Mouse (Mus musculus) forebrain, postnatal 0 days (tissue): Measurements from ENCODE around the gene Psmb7. TPM values are rescaled to one million over a fixed set of nuclear protein-coding genes. Genes with fewer than 3 reads are reported as not detected.

Experiments used
- ATAC-seq: fragments of 200-750 bp; cut with Nextera tagmentation; 2 replicates; pipeline ENCODE4 v1.8.0; 2017; ENCODE audit warnings: mild to moderate bottlenecking, moderate library complexity
- DNase-seq: peaks from one replicate; pipeline ENCODE4 v3.0.0-alpha.2; 2015
- H3K27ac ChIP-seq: fragments of 300-500 bp; sonication (generic); 2 replicates; pipeline ENCODE4 v1.5.1; 2014; ENCODE audit warnings: low read depth, mild to moderate bottlenecking, antibody characterized with exemption, low read length, moderate library complexity, mixed read lengths
- H3K27me3 ChIP-seq: fragments of 300-500 bp; sonication (generic); 2 replicates; pipeline ENCODE4 v1.6.1; 2014; ENCODE audit warnings: mild to moderate bottlenecking, low read length, mixed read lengths; ENCODE audit not compliant: insufficient read depth
- H3K36me3 ChIP-seq: fragments of 300-500 bp; sonication (generic); 2 replicates; pipeline ENCODE4 v1.6.1; 2014; ENCODE audit warnings: mild to moderate bottlenecking, moderate library complexity; ENCODE audit not compliant: insufficient read depth
- H3K4me1 ChIP-seq: fragments of 300-500 bp; sonication (generic); 2 replicates; pipeline ENCODE4 v1.6.1; 2014; ENCODE audit warnings: antibody characterized with exemption; ENCODE audit not compliant: insufficient read depth
- H3K4me2 ChIP-seq: fragments of 300-500 bp; sonication (generic); 2 replicates; pipeline ENCODE4 v1.6.1; 2014; ENCODE audit warnings: low read depth, mild to moderate bottlenecking, moderate library complexity
- H3K4me3 ChIP-seq: fragments of 300-500 bp; sonication (generic); 2 replicates; pipeline ENCODE4 v1.5.1; 2014; ENCODE audit warnings: low read depth, low read length, mixed read lengths
- H3K9ac ChIP-seq: fragments of 300-500 bp; sonication (generic); 2 replicates; pipeline ENCODE4 v1.6.1; 2014; ENCODE audit warnings: mild to moderate bottlenecking
- H3K9me3 ChIP-seq: fragments of 300-500 bp; sonication (generic); 2 replicates; pipeline ENCODE4 v1.6.1; 2016; ENCODE audit warnings: low read length
- CTCF ChIP-seq: sonication (generic); IDR thresholded peaks from 2 replicates; pipeline ENCODE4 v1.5.1; 2016; ENCODE audit warnings: antibody characterized with exemption, control low read depth, low read depth
- WGBS: fragments of 180-500 bp; shearing (Covaris S2); extraction: QIAGEN DNeasy Blood & Tissue Kit; methylation state at CpG from one replicate; pipeline ENCODE4 v1.1.7; 2014; 5-methylcytosine and 5-hydroxymethylcytosine counted together
- polyA plus RNA-seq: library from polyadenylated mRNA; unstranded; fragments of >200 nt; fragmentation: Nextera tagmentation; extraction: Ambion mirVana; gene quantifications from 2 replicates; pipeline ENCODE4 v1.2.1, GENCODE M21; 2015
- total RNA-seq: library from RNA; depleted of rRNA; stranded (reverse); fragments of >200 nt; gene quantifications from 2 replicates; pipeline ENCODE4 v1.2.3, GENCODE M21; 2014

Gene Psmb7
- total and polyA plus RNA-seq, 2 experiments from 2014 or later: 276 to 292 TPM

GRCm38 (mm10) chr2:38597896-38598295 lies 46.0 kb downstream of the Psmb7 start:
- Histone ChIP-seq H3K27me3 (no peaks in the 10 kb centered on the region), H3K36me3 (no peaks in the 10 kb centered on the region), H3K4me1 (no peaks in the 10 kb centered on the region), H3K4me2 (no peak overlapping the region), H3K9ac (no peak overlapping the region), H3K4me3 (no peak overlapping the region), H3K9me3 (no peaks in the 10 kb centered on the region), H3K27ac (no peak overlapping the region)
- ATAC-seq (no peak), DNase-seq (no peak)
- 100% methylated on average over 1 of the region's 1 CpGs for WGBS
- TF ChIP-seq CTCF: peak; percentile 34

GRCm38 (mm10) chr2:38594874-38595273 lies 49.0 kb downstream of the Psmb7 start:
- no peaks in the 10 kb centered on the region for H3K27me3 ChIP-seq
- DNase-seq (no peak), ATAC-seq (no peak)
- H3K27ac ChIP-seq: no peak overlapping the region
- no peak overlapping the region for H3K9ac ChIP-seq
- no peak for TF ChIP-seq CTCF
- H3K36me3 ChIP-seq: peaks cover 5% of the 10 kb centered on the region; the same call in 1 of the 2 replicates
- 51% methylated on average over 7 of the region's 7 CpGs for WGBS
- H3K4me2 ChIP-seq: no peak overlapping the region
- no peaks in the 10 kb centered on the region for H3K9me3 ChIP-seq
- H3K4me3 ChIP-seq: no peak overlapping the region
- H3K4me1 ChIP-seq: no peaks in the 10 kb centered on the region

GRCm38 (mm10) chr2:38591751-38592459 lies 52.0 kb downstream of the Psmb7 start:
- TF ChIP-seq CTCF: peak; percentile 81
- peaks cover 6% of the 10 kb centered on the region; the same call in 1 of the 2 replicates for H3K36me3 ChIP-seq
- no peaks in the 10 kb centered on the region for H3K27me3 ChIP-seq
- H3K4me2 ChIP-seq: no peak overlapping the region
- H3K27ac ChIP-seq: no peak overlapping the region
- no peaks in the 10 kb centered on the region for H3K9me3 ChIP-seq
- H3K4me1 ChIP-seq: no peaks in the 10 kb centered on the region
- WGBS: 33% methylated on average over 6 of the region's 6 CpGs
- ATAC-seq (peak; percentile 94), DNase-seq (peak; percentile 77)
- no peak overlapping the region for H3K4me3 ChIP-seq
- H3K9ac ChIP-seq: no peak overlapping the region

GRCm38 (mm10) chr2:38586733-38587132 lies 57.2 kb downstream of the Psmb7 start:
- no peak for DNase-seq
- 68% methylated on average over 6 of the region's 6 CpGs for WGBS
- no peak for ATAC-seq
- Histone ChIP-seq H3K9me3 (no peaks in the 10 kb centered on the region), H3K9ac (no peak overlapping the region), H3K4me3 (no peak overlapping the region), H3K27ac (no peak overlapping the region), H3K4me1 (peaks cover 10% of the 10 kb centered on the region), H3K36me3 (peaks cover 17% of the 10 kb centered on the region; the same call in 1 of the 2 replicates), H3K4me2 (no peak overlapping the region), H3K27me3 (no peaks in the 10 kb centered on the region)
- no peak for TF ChIP-seq CTCF

- ATAC-seq (0 out of 2 replicates have a peak, but pooled peaks have one; percentile 14), DNase-seq (no peak)
- Histone ChIP-seq H3K27ac (no peak overlapping the region), H3K36me3 (peaks cover 17% of the 10 kb centered on the region), H3K4me2 (no peak overlapping the region), H3K4me3 (no peak overlapping the region), H3K9ac (no peak overlapping the region), H3K27me3 (no peaks in the 10 kb centered on the region), H3K4me1 (peaks cover 10% of the 10 kb centered on the region), H3K9me3 (no peaks in the 10 kb centered on the region)
- no peak; the same call in 1 of the 2 replicates for TF ChIP-seq CTCF
- 20% methylated on average over 5 of the region's 5 CpGs for WGBS
These were observed 58.5 kb downstream of the Psmb7 start for GRCm38 (mm10) chr2:38585379-38585736.

GRCm38 (mm10) chr2:38584514-38585378 lies 59.1 kb downstream of the Psmb7 start:
- H3K4me2 ChIP-seq: no peak overlapping the region
- H3K4me3 ChIP-seq: no peak overlapping the region
- H3K27ac ChIP-seq: no peak overlapping the region
- ATAC-seq (peak; percentile 61), DNase-seq (peak; percentile 41)
- TF ChIP-seq CTCF: peak; percentile 25
- H3K9me3 ChIP-seq: no peaks in the 10 kb centered on the region
- no peaks in the 10 kb centered on the region for H3K27me3 ChIP-seq
- peaks cover 10% of the 10 kb centered on the region for H3K4me1 ChIP-seq
- peaks cover 11% of the 10 kb centered on the region for H3K36me3 ChIP-seq
- H3K9ac ChIP-seq: no peak overlapping the region
- WGBS: 10% methylated on average over 13 of the region's 13 CpGs

- Histone ChIP-seq H3K4me3 (no peak overlapping the region), H3K27me3 (no peaks in the 10 kb centered on the region), H3K4me2 (no peak overlapping the region), H3K4me1 (peaks cover 14% of the 10 kb centered on the region), H3K9ac (no peak overlapping the region), H3K36me3 (peaks cover 11% of the 10 kb centered on the region), H3K9me3 (no peaks in the 10 kb centered on the region), H3K27ac (no peak overlapping the region)
- 19% methylated on average over 2 of the region's 2 CpGs for WGBS
- no peak for TF ChIP-seq CTCF
- DNase-seq (no peak), ATAC-seq (peak; percentile 15; the same call in 1 of the 2 replicates)
These were observed 59.9 kb downstream of the Psmb7 start for GRCm38 (mm10) chr2:38583982-38584381.
